Mouse (Mus musculus) midbrain, postnatal 0 days (tissue): Measurements from ENCODE around the gene Ugt1a8. TPM values are rescaled to one million over a fixed set of nuclear protein-coding genes. Genes with fewer than 3 reads are reported as not detected.

Experiments
- ATAC-seq: fragments of 200-750 bp; cut with Nextera tagmentation; 2 replicates; pipeline ENCODE4 v1.8.0; 2017; ENCODE audit warnings: moderate number of reproducible peaks, mild to moderate bottlenecking, moderate TSS enrichment, moderate library complexity; ENCODE audit not compliant: low FRiP score
- DNase-seq: peaks from one replicate; pipeline ENCODE4 v3.0.0-alpha.2; 2015; ENCODE audit warnings: low spot score
- H3K27ac ChIP-seq: fragments of 300-500 bp; sonication (generic); 2 replicates; pipeline ENCODE4 v1.5.1; 2014; ENCODE audit warnings: low read depth, mild to moderate bottlenecking, low read length, mixed read lengths
- H3K27me3 ChIP-seq: fragments of 300-500 bp; sonication (generic); 2 replicates; pipeline ENCODE4 v1.6.1; 2014; ENCODE audit warnings: low read length, control low read depth, mixed read lengths; ENCODE audit not compliant: insufficient read depth
- H3K36me3 ChIP-seq: fragments of 300-500 bp; sonication (generic); 2 replicates; pipeline ENCODE4 v1.6.1; 2014; ENCODE audit warnings: low read length, control low read depth, mixed read lengths; ENCODE audit not compliant: insufficient read depth
- H3K4me1 ChIP-seq: fragments of 300-500 bp; sonication (generic); 2 replicates; pipeline ENCODE4 v1.6.1; 2014; ENCODE audit warnings: mild to moderate bottlenecking, control low read depth, antibody characterized with exemption, low read length, mixed read lengths; ENCODE audit not compliant: insufficient read depth
- H3K4me2 ChIP-seq: fragments of 300-500 bp; sonication (generic); 2 replicates; pipeline ENCODE4 v1.6.1; 2014; ENCODE audit warnings: low read depth, mild to moderate bottlenecking, low read length, mixed read lengths; ENCODE audit not compliant: poor library complexity, severe bottlenecking
- H3K4me3 ChIP-seq: fragments of 300-500 bp; sonication (generic); 2 replicates; pipeline ENCODE4 v1.5.1; 2014; ENCODE audit warnings: low read depth, mild to moderate bottlenecking, low read length, moderate library complexity
- H3K9ac ChIP-seq: fragments of 300-500 bp; sonication (generic); replicated peaks from 2 replicates; pipeline ENCODE4 v1.6.1; 2014; ENCODE audit warnings: mild to moderate bottlenecking, low read length, moderate library complexity, mixed read lengths; ENCODE audit not compliant: poor library complexity, severe bottlenecking
- H3K9me3 ChIP-seq: fragments of 300-500 bp; sonication (generic); 2 replicates; pipeline ENCODE4 v1.6.1; 2016; ENCODE audit warnings: low read length, control low read depth
- CTCF ChIP-seq: IDR thresholded peaks from 2 replicates; pipeline ENCODE4 v1.5.1; 2016; ENCODE audit warnings: antibody characterized with exemption, mild to moderate bottlenecking
- WGBS: fragments of 180-500 bp; shearing (Covaris S2); extraction: QIAGEN DNeasy Blood & Tissue Kit; methylation state at CpG from one replicate; pipeline ENCODE4 v1.1.7; 2014; 5-methylcytosine and 5-hydroxymethylcytosine counted together
- polyA plus RNA-seq: library from polyadenylated mRNA; unstranded; fragments of >200 nt; fragmentation: Nextera tagmentation; extraction: Ambion mirVana; gene quantifications from 2 replicates; pipeline ENCODE4 v1.2.1, GENCODE M21; 2015
- total RNA-seq: library from RNA; depleted of rRNA; stranded (reverse); fragments of >200 nt; gene quantifications from 2 replicates; pipeline ENCODE4 v1.2.3, GENCODE M21; 2014; rRNA removed

Gene Ugt1a8
- total and polyA plus RNA-seq, 2 experiments from 2014 or later = not detected

DNA sequence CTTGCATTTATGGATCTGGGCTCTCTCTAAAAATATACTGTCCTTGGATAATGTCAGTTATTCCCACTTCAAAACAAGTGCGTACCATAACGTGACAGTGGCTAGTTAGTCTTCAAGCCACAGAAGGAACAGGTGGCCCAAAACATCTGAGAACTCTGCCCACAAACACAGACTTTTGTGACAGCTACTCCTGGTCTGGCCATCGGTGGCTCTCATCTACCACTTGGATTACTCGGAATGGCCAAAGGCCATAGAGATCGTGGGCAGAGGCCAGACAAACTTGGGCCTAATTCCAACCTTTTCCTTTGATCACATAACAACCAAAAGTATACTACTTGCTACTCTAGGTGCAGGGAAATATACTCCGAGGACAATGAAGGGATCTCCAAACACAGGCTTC, 180.5 kb downstream of the Ugt1a8 start:
- no peaks in the 10 kb centered on the region for H3K4me1 ChIP-seq

More for the DNA sequence above, 180.5 kb downstream of the Ugt1a8 start:
- Histone ChIP-seq H3K9ac (no peak overlapping the region), H3K36me3 (peaks cover 73% of the 10 kb centered on the region), H3K27me3 (no peaks in the 10 kb centered on the region), H3K4me2 (no peak overlapping the region), H3K27ac (no peak overlapping the region), H3K4me3 (no peak overlapping the region), H3K9me3 (no peaks in the 10 kb centered on the region)
- 87% methylated on average over 6 of the region's 6 CpGs for WGBS
- DNase-seq (no peak), ATAC-seq (no peak)
- no peak for TF ChIP-seq CTCF

Other genes with a start within 250 kb of the Ugt1a8 start
- 75.1 and 77.5 TPM in 2 replicates for gene Dgkd, start 234.5 kb upstream of the Ugt1a8 start, total RNA-seq
- 36.6 and 38.2 TPM in 2 replicates for gene Dgkd, start 234.5 kb upstream of the Ugt1a8 start, polyA plus RNA-seq
- 15.8 and 18.5 TPM in 2 replicates for gene Usp40, start 79.3 kb upstream of the Ugt1a8 start, total RNA-seq
- 8.4 and 9.8 TPM in 2 replicates for gene Usp40, start 79.3 kb upstream of the Ugt1a8 start, polyA plus RNA-seq
- gene Ugt1a10, start 32.4 kb upstream of the Ugt1a8 start, total RNA-seq = not detected in 2 replicates
- gene Ugt1a10, start 32.4 kb upstream of the Ugt1a8 start, polyA plus RNA-seq = not detected in 2 replicates
- gene Ugt1a9, start 17.0 kb upstream of the Ugt1a8 start, total RNA-seq = not detected in 2 replicates
- not detected in 2 replicates for gene Ugt1a9, start 17.0 kb upstream of the Ugt1a8 start, polyA plus RNA-seq
- 1.0 and 1.5 TPM in 2 replicates for gene Ugt1a7c, start 7.2 kb downstream of the Ugt1a8 start, total RNA-seq
- gene Ugt1a7c, start 7.2 kb downstream of the Ugt1a8 start, polyA plus RNA-seq = 1.6 and 2.7 TPM in 2 replicates
- 0.94 and 1.9 TPM in 2 replicates for gene Ugt1a6b, start 15.4 kb downstream of the Ugt1a8 start, total RNA-seq
- not detected in 2 replicates for gene Ugt1a6b, start 15.4 kb downstream of the Ugt1a8 start, polyA plus RNA-seq
- 1.1 and 3.8 TPM in 2 replicates for gene Ugt1a6a, start 47.0 kb downstream of the Ugt1a8 start, total RNA-seq
- 1.7 and 2.3 TPM in 2 replicates for gene Ugt1a6a, start 47.0 kb downstream of the Ugt1a8 start, polyA plus RNA-seq
- gene Ugt1a5, start 78.2 kb downstream of the Ugt1a8 start, total RNA-seq = not detected in 2 replicates
- gene Ugt1a5, start 78.2 kb downstream of the Ugt1a8 start, polyA plus RNA-seq = not detected in 2 replicates
- not detected in 2 replicates for gene Ugt1a2, start 112.8 kb downstream of the Ugt1a8 start, total RNA-seq
- not detected in 2 replicates for gene Ugt1a2, start 112.8 kb downstream of the Ugt1a8 start, polyA plus RNA-seq
- 5.5 and 6.9 TPM in 2 replicates for gene Dnajb3, start 118.0 kb downstream of the Ugt1a8 start, total RNA-seq
- gene Dnajb3, start 118.0 kb downstream of the Ugt1a8 start, polyA plus RNA-seq = 11.8 and 12.5 TPM in 2 replicates
- gene Ugt1a1, start 124.1 kb downstream of the Ugt1a8 start, total RNA-seq = not detected in 2 replicates
- gene Ugt1a1, start 124.1 kb downstream of the Ugt1a8 start, polyA plus RNA-seq = not detected in 2 replicates
- gene Mroh2a, start 139.2 kb downstream of the Ugt1a8 start, total RNA-seq = not detected in 2 replicates
- gene Mroh2a, start 139.2 kb downstream of the Ugt1a8 start, polyA plus RNA-seq = 0.56 and 1.2 TPM in 2 replicates
- 88.0 and 96.8 TPM in 2 replicates for gene Hjurp, start 189.8 kb downstream of the Ugt1a8 start, total RNA-seq
- gene Hjurp, start 189.8 kb downstream of the Ugt1a8 start, polyA plus RNA-seq = 42.3 and 45.9 TPM in 2 replicates
- 1.2 TPM in 2 replicates for gene Trpm8, start 189.8 kb downstream of the Ugt1a8 start, total RNA-seq
- 0.21 and 0.29 TPM in 2 replicates for gene Trpm8, start 189.8 kb downstream of the Ugt1a8 start, polyA plus RNA-seq